Mouse (Mus musculus): ENCODE measurements at regions not wholly inside any gene's neighbourhood (a gene's known extent, or its start where the extent isn't known, plus 50 kb on each side); places are given as distances from the start of the nearest gene placed in this dataset.

DNA sequence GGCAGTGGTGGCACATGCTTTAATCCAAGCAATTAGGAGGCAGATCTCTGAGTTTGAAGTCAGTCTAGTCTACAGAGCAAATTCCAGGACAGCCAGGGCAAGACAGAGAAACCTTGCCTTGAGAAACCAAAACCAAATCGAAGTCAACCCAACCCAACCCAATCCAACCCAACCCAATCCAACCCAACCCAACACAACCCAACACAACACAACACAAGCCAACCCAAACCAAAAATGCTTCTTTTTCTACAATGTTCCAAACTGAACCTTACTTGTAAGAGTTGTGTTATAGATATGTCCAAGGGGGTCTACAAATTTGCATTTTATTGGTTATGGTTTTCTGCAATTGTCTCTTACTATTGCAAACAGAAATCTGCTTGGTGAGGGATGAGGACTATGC is 52.8 kb upstream of the Chodl start:
- no peak for DNase-seq (ENCODE audit: low spot score)

DNA sequence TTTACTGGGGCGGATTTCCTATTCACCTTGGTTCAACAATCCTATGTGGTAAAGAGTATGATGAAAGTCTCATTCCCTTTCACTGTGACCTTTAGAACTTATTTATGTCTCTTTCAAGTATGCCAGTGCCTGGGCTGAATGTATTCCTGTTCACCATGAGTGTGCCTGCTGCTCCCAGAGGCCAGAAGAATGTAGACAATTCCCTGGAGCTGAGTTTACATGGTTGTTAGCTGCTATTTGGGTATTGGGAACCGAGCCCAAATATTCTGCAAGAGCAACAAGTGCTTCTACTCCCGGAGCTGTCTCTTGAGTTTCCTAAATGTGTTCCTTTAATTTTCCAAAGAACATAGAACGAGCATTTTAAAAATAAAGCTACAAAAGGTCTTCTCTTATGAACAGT is 71.7 kb upstream of the Chodl start:
- DNase-seq (ENCODE audit: low spot score): no peak

DNA sequence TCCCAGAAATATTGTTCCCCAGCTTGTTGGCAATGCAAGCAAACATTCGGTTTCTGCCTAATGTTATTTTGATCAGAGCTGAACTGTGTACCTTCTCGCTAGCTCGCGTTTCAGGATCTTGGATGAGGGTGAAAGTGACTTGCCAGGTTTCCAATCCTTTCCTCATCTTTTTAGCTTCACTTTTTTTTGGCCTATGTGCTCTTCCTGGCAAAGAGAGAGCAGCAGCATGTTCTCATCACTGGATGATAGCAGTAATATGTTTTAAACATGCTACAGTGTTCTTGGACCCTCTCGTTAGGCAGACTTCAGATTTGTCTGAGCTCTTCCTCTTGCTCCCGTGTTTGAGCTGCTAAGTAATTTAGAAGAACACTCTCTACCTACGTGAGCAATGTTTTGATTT is 99.8 kb upstream of the Chodl start:
- no peak for DNase-seq (ENCODE audit: low spot score)

DNA sequence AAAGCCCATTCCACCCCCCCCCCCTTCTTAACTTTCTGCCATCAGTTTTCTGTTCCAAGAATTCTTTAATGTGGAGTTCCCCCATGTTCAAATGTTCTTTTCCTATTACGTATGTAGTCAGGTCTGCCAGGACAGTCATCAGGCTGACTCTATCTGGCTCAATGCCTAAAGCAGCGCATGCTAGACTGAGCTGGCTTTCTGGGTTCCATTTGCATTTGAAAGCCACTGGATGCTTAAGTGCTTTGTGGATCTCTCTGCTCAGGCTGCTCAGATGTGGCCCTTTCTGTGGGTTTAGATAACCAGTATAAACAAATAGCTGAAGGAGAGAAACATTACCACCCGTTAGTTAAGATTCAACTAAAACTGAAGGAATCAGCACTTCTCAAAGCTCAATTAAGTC is 103.0 kb upstream of the Chodl start:
- no peak for DNase-seq (ENCODE audit: low spot score)

DNA sequence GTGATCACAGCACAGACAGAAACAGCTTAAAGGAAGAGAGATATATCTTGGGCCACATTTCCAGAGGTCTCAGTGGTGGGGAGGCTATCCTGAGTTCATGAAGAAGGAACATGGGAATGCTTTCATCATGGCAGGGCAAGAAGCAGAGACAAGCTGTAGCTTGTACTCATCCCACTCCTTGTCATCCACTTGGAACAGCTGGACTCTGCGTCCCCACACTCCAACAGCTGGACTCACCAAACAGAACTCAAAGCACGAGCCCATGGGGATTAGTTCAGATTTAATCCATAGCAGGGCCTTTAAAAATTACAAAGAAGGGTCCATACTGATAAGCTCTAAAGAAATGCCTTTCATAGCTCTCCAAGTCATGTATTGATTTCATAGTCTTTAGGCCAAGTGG is 140.7 kb upstream of the Chodl start:
- DNase-seq (ENCODE audit: low spot score): no peak

DNA sequence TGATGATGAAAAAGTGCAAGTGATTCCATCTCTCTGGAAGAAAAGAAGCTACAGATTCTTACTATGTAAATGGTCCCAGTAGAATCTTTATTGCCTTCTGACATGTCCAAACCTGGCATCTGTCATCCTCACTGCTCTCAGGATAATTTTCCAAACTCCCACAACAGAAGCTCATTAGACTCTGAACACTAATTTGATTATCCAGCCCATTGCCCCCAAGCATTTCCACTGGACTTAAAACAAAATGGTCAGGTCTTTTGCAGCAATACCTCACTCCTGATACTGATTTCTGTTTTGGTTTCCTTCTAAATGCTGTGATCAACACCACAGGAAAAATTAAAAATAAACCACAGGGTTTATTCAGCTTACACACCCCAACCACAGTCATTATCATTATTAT is 171.5 kb upstream of the Chodl start:
- DNase-seq (ENCODE audit: low spot score): no peak

DNA sequence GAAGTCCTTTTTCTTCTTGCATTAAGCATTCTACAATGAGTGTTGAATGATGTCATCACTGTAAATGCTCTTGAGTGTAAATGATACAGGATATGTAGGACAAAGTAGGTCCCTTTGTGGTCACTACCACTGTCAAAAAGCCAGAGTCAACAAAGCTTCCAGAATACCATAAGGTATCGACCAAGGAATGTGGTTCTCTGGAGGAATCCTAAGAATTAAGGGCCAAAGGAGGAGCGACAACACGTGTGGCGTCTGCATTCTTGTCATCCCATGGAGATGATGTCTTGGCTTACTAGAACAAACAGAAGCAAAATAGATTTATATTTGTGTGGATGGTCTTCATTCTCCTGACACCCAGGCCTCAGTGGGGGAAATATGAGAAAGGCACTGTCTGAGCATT is 161.4 kb upstream of the D16Ertd472e start:
- no peak for DNase-seq (ENCODE audit: low spot score)

DNA sequence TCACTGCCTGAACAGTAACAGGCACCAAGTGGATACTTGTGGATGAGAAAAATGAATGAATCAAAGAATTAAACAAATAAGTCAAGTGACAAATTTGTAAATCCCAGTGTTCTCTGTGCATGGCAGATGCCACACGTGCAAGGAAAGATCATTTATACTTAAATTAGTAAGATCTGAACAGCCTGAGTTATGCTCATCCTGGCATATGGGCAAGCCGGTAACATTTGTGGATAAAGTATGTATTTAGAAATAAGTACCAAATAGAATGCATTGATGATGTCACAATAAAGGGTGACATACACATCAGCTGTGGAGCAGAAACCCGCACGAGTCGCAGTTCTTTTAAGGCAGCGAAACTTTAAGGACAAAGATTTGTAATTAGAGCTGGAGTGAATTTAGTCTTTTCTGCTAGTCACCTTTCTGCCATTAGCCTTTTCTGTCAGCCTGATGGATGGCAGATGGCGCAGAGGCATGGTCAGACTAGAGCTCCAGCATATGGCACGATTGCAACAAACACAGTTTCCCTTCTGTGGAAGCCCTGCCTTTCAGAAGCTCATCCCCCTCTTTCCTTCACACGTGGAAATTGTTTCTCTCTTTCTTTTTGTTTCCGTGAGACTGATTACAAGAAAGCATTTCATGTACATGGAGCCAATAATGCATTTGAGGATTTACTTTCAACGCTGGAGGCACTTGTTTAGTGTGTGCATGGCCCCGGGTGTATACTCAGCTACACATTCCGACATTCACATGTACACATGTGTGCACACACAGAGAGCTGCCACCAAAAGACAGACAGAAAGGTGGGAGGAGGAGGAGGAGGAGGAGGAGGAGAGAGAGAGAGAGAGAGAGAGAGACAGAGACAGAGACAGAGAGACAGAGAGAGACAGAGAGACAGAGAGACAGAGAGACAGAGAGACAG is 154.3 kb upstream of the D16Ertd472e start:
- no peak for DNase-seq (ENCODE audit: low spot score)

DNA sequence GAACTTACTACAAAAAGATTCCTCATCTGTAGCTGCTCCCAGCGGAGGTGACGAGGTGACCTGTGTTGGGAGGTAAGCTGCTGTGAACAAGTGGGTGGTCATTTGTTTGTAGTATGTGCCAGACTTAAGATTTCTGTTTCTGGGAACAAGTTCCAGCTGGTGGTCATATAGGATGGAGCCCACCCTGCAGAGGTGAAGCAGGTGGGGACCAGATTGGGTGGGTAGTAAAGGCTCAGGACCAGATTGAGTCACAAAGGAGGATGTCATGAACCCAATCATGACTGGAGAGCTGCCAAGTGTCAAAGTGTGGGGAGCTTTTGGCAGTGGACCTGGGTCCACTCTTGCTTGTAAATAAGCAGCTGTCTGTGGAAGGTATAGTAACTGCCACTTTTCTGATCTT is 149.0 kb upstream of the D16Ertd472e start:
- no peak for DNase-seq (ENCODE audit: low spot score)

DNA sequence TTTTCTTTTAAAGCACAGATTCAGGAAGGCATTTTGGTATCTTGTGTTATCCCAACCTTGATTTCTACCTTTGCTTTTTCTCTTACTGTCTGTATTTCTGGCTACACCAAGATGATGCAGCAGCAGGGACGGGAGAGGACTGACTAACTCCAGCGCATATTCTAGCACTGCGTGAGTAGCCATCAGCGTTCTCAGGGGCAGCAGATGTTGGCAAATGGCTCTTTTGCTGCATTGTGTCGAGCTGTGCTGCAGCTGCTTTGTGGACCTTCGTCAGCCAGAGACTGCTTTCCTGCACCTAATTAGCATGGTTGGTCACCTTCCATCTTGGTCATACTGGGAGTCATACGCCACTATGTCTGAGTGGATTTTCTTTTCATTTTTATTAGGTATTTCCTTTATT is 133.4 kb upstream of the D16Ertd472e start:
- no peak for DNase-seq (ENCODE audit: low spot score)

DNA sequence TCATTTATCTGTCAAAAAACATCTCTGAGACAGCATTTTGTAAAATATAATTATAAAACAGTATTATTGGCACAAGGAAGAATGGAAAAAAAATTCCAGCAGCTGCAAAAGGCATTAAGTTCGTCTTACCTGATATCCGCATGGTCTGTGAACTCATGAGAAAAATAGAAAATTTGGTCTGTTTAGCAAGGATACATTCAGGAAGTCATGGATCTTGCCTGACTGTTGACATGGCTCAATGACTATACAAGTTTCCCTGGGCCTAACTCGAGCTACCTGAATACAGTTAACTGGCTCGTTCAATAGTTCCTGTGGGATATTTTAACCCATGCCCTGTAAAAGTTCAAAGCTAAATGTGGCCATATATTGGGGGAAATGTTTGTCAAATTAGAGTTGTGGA is 131.1 kb upstream of the D16Ertd472e start:
- DNase-seq (ENCODE audit: low spot score): no peak

DNA sequence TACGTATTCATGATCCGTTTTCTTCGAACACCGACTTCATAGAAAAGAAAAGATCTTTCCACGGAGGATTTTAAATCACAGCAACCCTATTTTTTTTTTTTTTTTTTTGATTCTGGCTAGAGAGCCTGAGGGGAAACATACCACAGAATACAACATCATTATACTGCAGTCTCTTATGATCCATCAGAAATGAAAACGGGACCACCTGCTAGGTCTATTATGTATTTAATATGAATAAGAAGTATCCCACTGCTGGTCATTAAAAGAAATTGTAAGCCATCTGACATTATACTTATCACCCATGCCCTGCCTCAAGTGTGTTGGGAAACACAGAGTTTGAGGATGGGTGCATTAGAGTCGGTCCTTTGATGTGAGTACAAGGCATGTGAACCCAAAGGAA is 130.7 kb upstream of the D16Ertd472e start:
- no peak for DNase-seq (ENCODE audit: low spot score)

DNA sequence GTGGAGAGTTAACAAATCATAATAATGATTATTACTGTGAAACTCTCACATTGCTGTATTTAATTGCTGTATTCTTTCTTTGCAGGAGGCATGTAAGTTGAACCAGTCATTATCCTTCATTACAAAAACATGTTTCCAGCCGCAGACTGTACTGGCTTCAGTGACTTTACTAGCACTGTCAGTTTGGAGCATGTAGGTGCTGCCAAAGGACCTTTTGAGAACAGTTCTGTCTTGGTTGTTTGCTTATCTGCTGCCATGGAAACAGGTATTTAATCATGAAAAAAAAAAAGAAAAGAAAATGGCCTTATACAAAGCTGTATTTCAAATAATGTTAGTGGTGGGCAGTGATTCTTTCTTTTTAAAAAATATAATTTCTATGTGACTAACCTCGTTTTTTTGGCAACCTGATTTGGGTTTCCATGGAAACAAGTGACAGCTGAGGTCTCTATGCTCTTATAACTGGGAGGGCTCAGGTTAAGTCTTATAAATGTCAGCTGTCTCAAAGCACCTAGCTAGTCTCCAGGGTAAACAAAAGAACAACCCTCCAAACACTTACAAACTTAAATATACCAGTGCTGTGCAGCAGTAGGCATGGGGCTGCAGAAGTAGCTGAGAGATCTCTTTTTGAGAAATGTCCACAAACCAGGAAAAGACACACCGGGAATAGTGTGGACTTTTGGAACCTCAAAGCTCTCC is 121.2 kb upstream of the D16Ertd472e start:
- no peak for DNase-seq (ENCODE audit: low spot score)

DNA sequence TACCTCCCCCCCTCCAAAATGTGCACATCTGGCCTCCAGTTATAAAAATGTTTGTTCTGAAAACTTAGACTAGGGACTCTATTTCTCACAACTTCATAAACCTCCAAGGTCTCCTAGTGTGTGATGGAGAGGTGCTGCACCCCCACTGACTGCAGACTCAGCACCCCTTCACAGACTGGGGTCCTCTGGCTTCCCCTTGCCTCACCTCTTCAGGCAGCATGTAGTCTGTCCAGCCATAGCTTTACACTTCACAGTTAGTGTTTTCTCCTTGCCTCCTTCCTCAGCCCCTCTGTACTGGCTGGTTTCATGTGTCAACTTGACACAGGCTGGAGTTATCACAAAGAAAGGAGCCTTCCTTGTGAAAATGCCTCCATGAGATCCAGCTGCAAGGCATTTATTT is 111.7 kb upstream of the D16Ertd472e start:
- no peak for DNase-seq (ENCODE audit: low spot score)

DNA sequence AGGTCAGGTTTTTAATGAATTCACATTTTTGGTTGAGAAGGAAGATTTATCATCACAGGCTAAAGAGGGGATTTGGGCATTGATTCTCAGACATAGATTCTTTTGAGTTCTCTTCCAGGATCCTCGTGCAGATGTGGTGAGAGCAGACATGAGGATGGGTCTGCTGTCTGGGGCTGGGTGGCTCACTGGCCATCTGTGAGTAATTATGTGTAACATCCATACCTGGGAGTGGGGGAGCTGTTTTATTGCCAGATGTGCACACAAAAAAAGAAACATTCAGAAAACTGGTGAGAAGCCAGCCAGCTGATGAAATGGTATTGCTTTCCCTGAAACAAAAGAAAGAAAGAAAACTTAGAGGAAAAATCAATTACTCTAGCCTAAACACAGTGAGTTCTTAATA is 108.7 kb upstream of the D16Ertd472e start:
- no peak for DNase-seq (ENCODE audit: low spot score)

DNA sequence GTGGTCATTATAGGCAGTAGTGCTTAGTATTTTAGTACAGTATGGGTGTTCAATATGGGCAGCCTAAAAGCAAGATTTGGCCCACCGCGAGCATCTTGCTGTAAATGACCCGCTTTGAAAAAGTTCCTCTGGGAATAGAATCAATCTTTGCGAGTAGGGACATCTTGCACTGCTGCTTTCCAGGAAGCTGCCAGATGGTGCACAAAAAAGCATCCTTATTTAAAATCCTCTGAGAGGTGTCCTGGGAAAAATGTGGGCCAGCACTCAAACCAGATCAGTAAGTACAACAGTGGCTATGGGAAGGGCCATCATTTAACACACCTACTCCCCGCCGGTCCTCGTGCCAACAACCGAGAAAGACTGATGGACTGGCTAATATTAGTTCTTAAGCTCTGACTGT is 107.5 kb upstream of the D16Ertd472e start:
- DNase-seq (ENCODE audit: low spot score): no peak

DNA sequence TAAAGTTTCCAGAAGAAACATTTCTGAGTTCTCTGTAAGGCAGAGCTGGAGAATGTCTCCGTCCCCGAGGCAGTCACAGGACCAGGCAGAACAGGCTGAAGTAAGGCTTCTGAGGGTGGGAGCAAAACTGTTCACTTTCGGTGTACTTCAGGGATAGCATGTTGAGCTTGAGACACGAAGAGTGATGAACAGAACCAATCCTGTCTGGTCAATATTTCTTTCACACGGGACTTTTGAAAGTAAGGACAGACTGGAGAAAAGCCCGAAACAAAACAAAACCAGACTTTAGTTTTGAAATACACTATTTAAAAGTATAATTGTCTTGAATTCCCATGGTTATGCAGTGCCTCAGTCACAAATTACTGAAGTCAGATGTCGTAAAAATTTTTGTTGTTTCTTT is 84.6 kb upstream of the D16Ertd472e start:
- no peak for DNase-seq (ENCODE audit: low spot score)

DNA sequence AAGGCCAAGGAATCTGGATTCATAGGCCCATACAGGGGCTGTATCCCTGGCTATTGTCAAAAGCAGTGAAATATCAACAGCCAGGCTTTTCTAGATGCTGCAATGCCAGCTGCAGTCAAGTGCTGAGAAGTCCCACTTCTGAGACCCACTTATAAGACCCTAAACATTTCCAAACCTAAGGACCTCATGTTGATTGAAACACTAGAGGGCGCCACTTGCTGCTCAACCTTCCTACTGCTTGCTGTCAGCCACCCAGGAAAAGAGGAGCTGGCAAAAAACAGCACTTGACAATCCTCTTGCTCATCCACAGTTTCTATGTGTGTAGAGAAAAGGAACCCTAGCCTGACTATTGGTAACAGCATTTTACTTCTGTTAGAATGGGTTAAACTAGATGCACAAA is 68.2 kb upstream of the D16Ertd472e start:
- peak; percentile 14 for DNase-seq (ENCODE audit: low spot score)

DNA sequence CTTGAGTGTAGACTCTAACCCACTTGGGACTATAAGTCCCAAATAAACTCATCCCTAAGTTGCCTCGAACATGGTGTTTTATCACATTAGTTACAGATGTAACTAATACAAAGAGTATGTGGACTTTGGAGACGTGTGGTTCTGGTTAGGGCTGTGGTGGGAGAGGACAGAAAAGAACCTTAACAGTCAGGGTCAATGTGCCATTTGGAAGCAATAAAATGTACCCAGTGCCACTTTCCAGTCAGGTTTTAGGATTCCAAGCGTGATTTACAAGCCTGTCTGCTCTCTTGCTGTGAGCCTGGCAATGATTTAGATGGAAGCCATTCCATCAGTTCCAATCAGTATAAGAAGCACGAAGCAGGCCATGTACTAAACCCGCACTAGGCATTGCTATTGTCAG is 65.2 kb upstream of the D16Ertd472e start:
- no peak for DNase-seq (ENCODE audit: low spot score)

DNA sequence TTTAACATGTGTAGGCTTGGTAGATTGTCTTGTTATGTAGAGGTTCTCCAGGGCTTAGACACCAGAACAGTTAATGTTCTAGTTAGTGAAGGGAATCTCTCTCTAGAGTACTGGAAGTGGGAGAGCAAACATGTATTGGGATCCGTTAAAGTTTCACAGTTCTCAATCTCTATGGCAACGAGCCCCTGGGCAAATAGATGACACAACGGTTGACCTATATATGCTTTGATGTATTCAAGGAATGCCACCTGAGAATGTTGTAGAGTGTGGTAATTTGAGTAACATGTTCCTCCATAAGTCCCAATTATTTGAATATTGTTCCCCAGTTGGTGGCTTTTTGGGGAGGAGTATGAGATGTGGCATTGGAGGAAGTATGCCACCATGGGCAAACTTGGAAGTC is 64.7 kb upstream of the D16Ertd472e start:
- no peak for DNase-seq (ENCODE audit: low spot score)

DNA sequence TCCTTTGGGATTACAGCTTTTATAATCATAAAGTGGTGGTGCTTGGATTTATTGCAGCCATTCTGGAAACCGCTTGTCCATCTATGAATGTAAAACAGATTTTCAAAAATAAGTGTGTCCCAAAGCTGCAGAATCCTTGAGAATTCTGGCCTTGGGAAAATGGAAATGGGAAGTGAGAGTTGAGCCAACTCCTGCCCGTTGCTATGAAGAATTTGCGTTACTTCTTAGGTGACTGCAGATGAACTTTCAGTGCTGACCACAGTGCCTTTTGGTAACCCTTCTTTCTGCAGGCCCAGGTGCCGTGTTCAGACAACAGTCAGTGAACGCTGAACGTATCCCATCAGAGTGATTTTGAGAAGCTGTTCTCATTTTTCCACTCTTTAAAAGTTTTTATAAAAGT is 60.9 kb upstream of the D16Ertd472e start:
- DNase-seq (ENCODE audit: low spot score): no peak

DNA sequence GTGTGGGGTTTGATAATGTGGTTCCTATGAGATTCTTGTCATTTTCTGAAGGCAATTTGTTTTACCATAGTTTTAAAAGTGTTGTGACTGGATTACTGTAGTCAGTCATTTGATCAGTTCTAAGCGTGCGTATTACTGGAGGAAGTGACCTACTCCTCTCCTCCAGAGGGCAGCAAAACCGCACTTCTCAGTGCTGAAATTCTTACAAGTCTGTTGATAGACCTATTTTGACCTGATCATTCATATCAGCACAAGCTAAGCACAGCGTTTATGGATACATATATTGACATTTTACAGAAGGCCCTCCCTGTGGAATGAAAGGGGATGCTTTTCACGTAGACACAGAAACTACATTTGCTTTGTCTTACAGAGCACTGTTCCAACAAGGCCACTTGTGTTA is 60.5 kb upstream of the D16Ertd472e start:
- DNase-seq (ENCODE audit: low spot score): no peak

DNA sequence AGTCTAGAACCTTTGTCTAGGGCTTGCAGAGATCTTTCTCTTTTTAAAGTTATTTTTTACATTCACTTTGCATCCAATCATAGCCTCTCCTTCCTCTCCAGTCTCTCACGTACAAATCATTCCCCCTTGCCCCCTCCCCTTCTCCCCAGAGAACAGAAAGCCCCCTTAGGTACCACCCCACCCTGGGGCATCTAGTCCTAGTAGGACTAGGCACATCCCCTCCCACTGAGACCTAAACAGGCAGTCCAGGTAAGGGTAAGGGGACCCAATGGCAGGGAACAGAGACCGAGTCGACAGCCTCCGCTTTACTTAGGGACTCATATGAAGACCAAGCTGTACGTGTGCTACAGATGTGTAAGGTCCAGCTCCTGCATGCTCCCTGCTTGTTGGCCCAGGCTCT is 59.3 kb upstream of the D16Ertd472e start:
- DNase-seq (ENCODE audit: low spot score): no peak

DNA sequence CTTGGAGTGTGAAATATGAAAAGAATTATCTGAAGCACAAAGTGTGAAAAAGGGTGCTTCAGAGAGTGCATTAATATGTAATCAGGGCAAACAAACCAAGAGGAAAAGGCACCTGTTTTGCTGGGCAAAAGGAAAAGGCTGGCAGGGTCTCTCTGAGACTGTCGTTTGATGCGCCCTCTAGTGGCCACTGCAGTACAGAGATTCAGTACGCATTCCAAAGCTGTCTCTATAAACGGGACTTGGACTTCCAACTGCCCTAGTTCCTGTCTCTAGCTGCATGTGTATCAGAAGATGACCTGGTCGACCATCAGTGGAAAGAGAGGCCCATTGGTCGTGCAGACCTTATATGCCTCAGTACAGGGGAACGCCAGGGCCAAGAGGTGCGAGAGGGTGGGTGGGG is 58.7 kb upstream of the D16Ertd472e start:
- DNase-seq (ENCODE audit: low spot score): peak; percentile 52
